Mouse (Mus musculus) midbrain, embryonic 11.5 days (tissue): Measurements from ENCODE around the gene Wdr1. TPM values are rescaled to one million over a fixed set of nuclear protein-coding genes. Genes with fewer than 3 reads are reported as not detected.
A peak's percentile ranks its signal among the peaks of the same experiment; 100 is the strongest.

Source experiments
- ATAC-seq: fragments of 200-750 bp; cut with Nextera tagmentation; 2 replicates; pipeline ENCODE4 v1.8.0; 2017; ENCODE audit warnings: moderate TSS enrichment, moderate library complexity; ENCODE audit not compliant: low FRiP score
- DNase-seq: peaks from one replicate; pipeline ENCODE4 v3.0.0; 2015; ENCODE audit warnings: low spot score; ENCODE audit errors: missing footprints
- H3K27ac ChIP-seq: fragments of 300-500 bp; sonication (generic); 2 replicates; pipeline ENCODE4 v1.5.1; 2014; ENCODE audit warnings: low read depth, low read length
- H3K27me3 ChIP-seq: fragments of 300-500 bp; sonication (generic); 2 replicates; pipeline ENCODE4 v1.6.1; 2014; ENCODE audit warnings: mild to moderate bottlenecking, low read length, moderate library complexity, mixed read lengths; ENCODE audit not compliant: control insufficient read depth, insufficient read depth
- H3K36me3 ChIP-seq: fragments of 300-500 bp; sonication (generic); 2 replicates; pipeline ENCODE4 v1.6.1; 2014; ENCODE audit warnings: mild to moderate bottlenecking, low read length, moderate library complexity, mixed read lengths; ENCODE audit not compliant: control insufficient read depth, insufficient read depth
- H3K4me1 ChIP-seq: fragments of 300-500 bp; sonication (generic); 2 replicates; pipeline ENCODE4 v1.6.1; 2014; ENCODE audit warnings: low read length; ENCODE audit not compliant: control insufficient read depth, insufficient read depth
- H3K4me2 ChIP-seq: fragments of 300-500 bp; sonication (generic); 2 replicates; pipeline ENCODE4 v1.6.1; 2014; ENCODE audit warnings: mild to moderate bottlenecking, moderate library complexity
- H3K4me3 ChIP-seq: fragments of 300-500 bp; sonication (generic); 2 replicates; pipeline ENCODE4 v1.5.1; 2014; ENCODE audit warnings: low read depth, low read length
- H3K9ac ChIP-seq: fragments of 300-500 bp; sonication (generic); 2 replicates; pipeline ENCODE4 v1.6.1; 2014; ENCODE audit warnings: low read length
- H3K9me3 ChIP-seq: fragments of 300-500 bp; sonication (generic); 2 replicates; pipeline ENCODE4 v1.6.1; 2016; ENCODE audit warnings: low read length; ENCODE audit not compliant: control insufficient read depth
- WGBS: fragments of 180-500 bp; shearing (Covaris S2); extraction: QIAGEN DNeasy Blood & Tissue Kit; methylation state at CpG from one replicate; pipeline ENCODE4 v1.1.7; 2014; 5-methylcytosine and 5-hydroxymethylcytosine counted together
- polyA plus RNA-seq: library from polyadenylated mRNA; unstranded; fragments of >200 nt; fragmentation: Nextera tagmentation; extraction: Ambion mirVana; gene quantifications from 2 replicates; pipeline ENCODE4 v1.2.1, GENCODE M21; 2014

The Wdr1 gene
- polyA plus RNA-seq, 1 experiment from 2014 or later: 152 TPM

- no peaks in the 10 kb centered on the region for H3K27me3 ChIP-seq
- 94% methylated on average over 4 of the region's 4 CpGs for WGBS
- H3K4me2 ChIP-seq: no peak overlapping the region
- no peak overlapping the region for H3K9ac ChIP-seq
- no peak for ATAC-seq
- H3K9me3 ChIP-seq: no peaks in the 10 kb centered on the region
- H3K4me1 ChIP-seq: no peaks in the 10 kb centered on the region
- H3K36me3 ChIP-seq: peaks cover 32% of the 10 kb centered on the region
- no peak for DNase-seq
- H3K27ac ChIP-seq: no peak overlapping the region
- no peak overlapping the region for H3K4me3 ChIP-seq
Observed at GRCm38 (mm10) chr5:38537845-38538244, 25.2 kb downstream of the Wdr1 start.

- H3K27me3 ChIP-seq: no peaks in the 10 kb centered on the region
- H3K4me1 ChIP-seq: no peaks in the 10 kb centered on the region
- H3K4me3 ChIP-seq: no peak overlapping the region
- DNase-seq (no peak), ATAC-seq (no peak)
- no peak overlapping the region for H3K9ac ChIP-seq
- H3K4me2 ChIP-seq: no peak overlapping the region
- H3K36me3 ChIP-seq: peaks cover 35% of the 10 kb centered on the region
- H3K9me3 ChIP-seq: no peaks in the 10 kb centered on the region
- 87% methylated on average over 3 of the region's 3 CpGs for WGBS
- H3K27ac ChIP-seq: no peak overlapping the region
Observed at GRCm38 (mm10) chr5:38536822-38537221, 26.2 kb downstream of the Wdr1 start.

- Histone ChIP-seq H3K9me3 (no peaks in the 10 kb centered on the region), H3K27me3 (no peaks in the 10 kb centered on the region), H3K4me3 (no peak overlapping the region), H3K9ac (no peak overlapping the region), H3K4me2 (no peak overlapping the region), H3K27ac (no peak overlapping the region), H3K4me1 (no peaks in the 10 kb centered on the region), H3K36me3 (peaks cover 40% of the 10 kb centered on the region; the same call in 1 of the 2 replicates)
- ATAC-seq (no peak), DNase-seq (no peak)
- 88% methylated on average over 4 of the region's 4 CpGs for WGBS
Observed at GRCm38 (mm10) chr5:38532084-38532483, 30.9 kb downstream of the Wdr1 start.

GRCm38 (mm10) chr5:38529724-38530428 is 33.1 kb downstream of the Wdr1 start:
- Histone ChIP-seq H3K9ac (no peak overlapping the region), H3K36me3 (peaks cover 27% of the 10 kb centered on the region; the same call in 1 of the 2 replicates), H3K9me3 (no peaks in the 10 kb centered on the region), H3K27me3 (no peaks in the 10 kb centered on the region), H3K4me2 (no peak overlapping the region), H3K4me3 (no peak overlapping the region), H3K4me1 (no peaks in the 10 kb centered on the region), H3K27ac (no peak overlapping the region)
- ATAC-seq (no peak), DNase-seq (peak; percentile 86)
- 83% methylated on average over 6 of the region's 6 CpGs for WGBS

- Histone ChIP-seq H3K9ac (no peak overlapping the region), H3K4me2 (no peak overlapping the region), H3K4me1 (no peaks in the 10 kb centered on the region), H3K27ac (no peak overlapping the region), H3K36me3 (peaks cover 7% of the 10 kb centered on the region; the same call in 1 of the 2 replicates), H3K4me3 (no peak overlapping the region), H3K9me3 (no peaks in the 10 kb centered on the region), H3K27me3 (no peaks in the 10 kb centered on the region)
- DNase-seq (no peak), ATAC-seq (no peak)
- WGBS: 95% methylated on average over 5 of the region's 5 CpGs
Observed at GRCm38 (mm10) chr5:38522977-38523376, 40.0 kb downstream of the Wdr1 start.

GRCm38 (mm10) chr5:38520838-38521237 is 42.2 kb downstream of the Wdr1 start:
- Histone ChIP-seq H3K4me2 (no peak overlapping the region), H3K27me3 (no peaks in the 10 kb centered on the region), H3K9me3 (no peaks in the 10 kb centered on the region), H3K27ac (no peak overlapping the region), H3K36me3 (no peaks in the 10 kb centered on the region), H3K9ac (no peak overlapping the region), H3K4me1 (no peaks in the 10 kb centered on the region), H3K4me3 (no peak overlapping the region)
- ATAC-seq (no peak), DNase-seq (no peak)
- WGBS: 62% methylated on average over 1 of the region's 1 CpGs

GRCm38 (mm10) chr5:38516267-38516666 is 46.8 kb downstream of the Wdr1 start:
- ATAC-seq: no peak
- no peaks in the 10 kb centered on the region for H3K36me3 ChIP-seq

GRCm38 (mm10) chr5:38512991-38513390 is 50.0 kb downstream of the Wdr1 start:
- H3K27me3 ChIP-seq: no peaks in the 10 kb centered on the region
- no peak overlapping the region for H3K27ac ChIP-seq
- no peaks in the 10 kb centered on the region for H3K4me1 ChIP-seq
- 26% methylated on average over 2 of the region's 2 CpGs for WGBS
- no peak for ATAC-seq
- H3K9me3 ChIP-seq: no peaks in the 10 kb centered on the region
- DNase-seq: no peak
- H3K36me3 ChIP-seq: no peaks in the 10 kb centered on the region
- H3K9ac ChIP-seq: no peak overlapping the region
- no peak overlapping the region for H3K4me2 ChIP-seq
- H3K4me3 ChIP-seq: no peak overlapping the region

More at GRCm38 (mm10) chr5:38516267-38516666, 46.8 kb downstream of the Wdr1 start:
- Histone ChIP-seq H3K9ac (no peak overlapping the region), H3K4me3 (no peak overlapping the region), H3K4me2 (no peak overlapping the region), H3K4me1 (no peaks in the 10 kb centered on the region), H3K27ac (no peak overlapping the region), H3K9me3 (no peaks in the 10 kb centered on the region), H3K27me3 (no peaks in the 10 kb centered on the region)
- no peak for DNase-seq
- WGBS: 54% methylated on average over 6 of the region's 6 CpGs

GRCm38 (mm10) chr5:38509568-38509967 is 53.5 kb downstream of the Wdr1 start:
- no peaks in the 10 kb centered on the region for H3K4me1 ChIP-seq
- 92% methylated on average over 4 of the region's 4 CpGs for WGBS
- H3K27me3 ChIP-seq: no peaks in the 10 kb centered on the region
- H3K27ac ChIP-seq: no peak overlapping the region
- no peak overlapping the region for H3K4me2 ChIP-seq
- no peaks in the 10 kb centered on the region for H3K36me3 ChIP-seq
- H3K9me3 ChIP-seq: no peaks in the 10 kb centered on the region
- no peak overlapping the region for H3K9ac ChIP-seq
- H3K4me3 ChIP-seq: no peak overlapping the region
- DNase-seq: no peak
- ATAC-seq: no peak
